Mouse (Mus musculus): Measurements from ENCODE around the gene Plcd4. TPM values are rescaled to one million over a fixed set of nuclear protein-coding genes. Genes with fewer than 3 reads are reported as not detected.

The Plcd4 gene
- polyA plus RNA-seq, 1 experiment: not detected

GRCm38 (mm10) chr1:74524746-74525145 lies 17.9 kb upstream of the Plcd4 start:
- Histone ChIP-seq H3K9me3 (ENCODE audit: control insufficient read depth, low read length) (no peaks in the 10 kb centered on the region), H3K36me3 (ENCODE audit: control insufficient read depth) (peaks cover 99% of the 10 kb centered on the region)

GRCm38 (mm10) chr1:74528589-74528988 lies 14.1 kb upstream of the Plcd4 start:
- no peak overlapping the region for H3K4me3 ChIP-seq (replicated peaks)
- no peak for TF ChIP-seq GATA1 (IDR thresholded peaks at IDR 0.05; ENCODE audit: low read length)
- no peak for TF ChIP-seq TAL1 (IDR thresholded peaks at IDR 0.05; ENCODE audit: low read length)
- H3K9me3 ChIP-seq (ENCODE audit: control insufficient read depth, low read length): no peaks in the 10 kb centered on the region
- H3K27me3 ChIP-seq (ENCODE audit: control insufficient read depth): no peaks in the 10 kb centered on the region
- H3K4me1 ChIP-seq (ENCODE audit: control insufficient read depth): no peaks in the 10 kb centered on the region
- H3K36me3 ChIP-seq (ENCODE audit: control insufficient read depth): peaks cover 95% of the 10 kb centered on the region

More at GRCm38 (mm10) chr1:74524746-74525145, 17.9 kb upstream of the Plcd4 start:
- Histone ChIP-seq H3K4me1 (ENCODE audit: control insufficient read depth) (no peaks in the 10 kb centered on the region), H3K27me3 (ENCODE audit: control insufficient read depth) (no peaks in the 10 kb centered on the region), H3K4me3 (replicated peaks) (no peak overlapping the region)
- TF ChIP-seq TAL1 (IDR thresholded peaks at IDR 0.05; ENCODE audit: low read length) (no peak), GATA1 (IDR thresholded peaks at IDR 0.05; ENCODE audit: low read length) (no peak)

- no peak for TF ChIP-seq GATA1 (IDR thresholded peaks at IDR 0.05; ENCODE audit: low read length)
- no peak for TF ChIP-seq TAL1 (IDR thresholded peaks at IDR 0.05; ENCODE audit: low read length)
Observed at GRCm38 (mm10) chr1:74538650-74539049, 4.0 kb upstream of the Plcd4 start.

GRCm38 (mm10) chr1:74544184-74544583 lies 1.5 kb downstream of the Plcd4 start, which contains the start of gene Usp37:
Gene Usp37, minus strand, starts transcription at chr1:74544284.
- TF ChIP-seq GATA1 (IDR thresholded peaks at IDR 0.05; ENCODE audit: low read length): no peak
- no peak for TF ChIP-seq TAL1 (IDR thresholded peaks at IDR 0.05; ENCODE audit: low read length)
- Histone ChIP-seq H3K4me3 (replicated peaks) (no peak within 1 kb of the TSS), H3K9me3 (ENCODE audit: control insufficient read depth, low read length) (no peaks in the 10 kb centered on the region), H3K27me3 (ENCODE audit: control insufficient read depth) (peaks cover 22% of the 10 kb centered on the region), H3K36me3 (ENCODE audit: control insufficient read depth) (no peaks in the 10 kb centered on the region), H3K4me1 (ENCODE audit: control insufficient read depth) (no peaks in the 10 kb centered on the region)

More at GRCm38 (mm10) chr1:74538650-74539049, 4.0 kb upstream of the Plcd4 start:
- H3K36me3 ChIP-seq (ENCODE audit: control insufficient read depth): no peaks in the 10 kb centered on the region
- H3K4me3 ChIP-seq (replicated peaks): no peak overlapping the region
- H3K27me3 ChIP-seq (ENCODE audit: control insufficient read depth): peaks cover 13% of the 10 kb centered on the region
- no peaks in the 10 kb centered on the region for H3K4me1 ChIP-seq (ENCODE audit: control insufficient read depth)
- no peaks in the 10 kb centered on the region for H3K9me3 ChIP-seq (ENCODE audit: control insufficient read depth, low read length)

GRCm38 (mm10) chr1:74559061-74559460 lies 16.4 kb downstream of the Plcd4 start:
- Histone ChIP-seq H3K27me3 (ENCODE audit: control insufficient read depth) (no peaks in the 10 kb centered on the region; the same call in 1 of the 2 replicates), H3K4me3 (replicated peaks) (no peak overlapping the region), H3K4me1 (ENCODE audit: control insufficient read depth) (no peaks in the 10 kb centered on the region), H3K36me3 (ENCODE audit: control insufficient read depth) (no peaks in the 10 kb centered on the region), H3K9me3 (ENCODE audit: control insufficient read depth, low read length) (no peaks in the 10 kb centered on the region)
- TF ChIP-seq GATA1 (IDR thresholded peaks at IDR 0.05; ENCODE audit: low read length): no peak
- no peak for TF ChIP-seq TAL1 (IDR thresholded peaks at IDR 0.05; ENCODE audit: low read length)

GRCm38 (mm10) chr1:74565834-74566233 lies 23.1 kb downstream of the Plcd4 start:
- TF ChIP-seq GATA1 (IDR thresholded peaks at IDR 0.05; ENCODE audit: low read length) (no peak), TAL1 (IDR thresholded peaks at IDR 0.05; ENCODE audit: low read length) (no peak)
- no peaks in the 10 kb centered on the region for H3K4me1 ChIP-seq (ENCODE audit: control insufficient read depth)
- H3K36me3 ChIP-seq (ENCODE audit: control insufficient read depth): peaks cover 61% of the 10 kb centered on the region
- H3K9me3 ChIP-seq (ENCODE audit: control insufficient read depth, low read length): no peaks in the 10 kb centered on the region
- no peaks in the 10 kb centered on the region for H3K27me3 ChIP-seq (ENCODE audit: control insufficient read depth)
- no peak overlapping the region for H3K4me3 ChIP-seq (replicated peaks)

GRCm38 (mm10) chr1:74569739-74570719 lies 27.3 kb downstream of the Plcd4 start:
- no peaks in the 10 kb centered on the region for H3K4me1 ChIP-seq (ENCODE audit: control insufficient read depth)
- H3K27me3 ChIP-seq (ENCODE audit: control insufficient read depth): no peaks in the 10 kb centered on the region
- TF ChIP-seq TAL1 (IDR thresholded peaks at IDR 0.05; ENCODE audit: low read length) (no peak), GATA1 (IDR thresholded peaks at IDR 0.05; ENCODE audit: low read length) (no peak)
- peaks cover 96% of the 10 kb centered on the region for H3K36me3 ChIP-seq (ENCODE audit: control insufficient read depth)
- H3K9me3 ChIP-seq (ENCODE audit: control insufficient read depth, low read length): no peaks in the 10 kb centered on the region
- H3K4me3 ChIP-seq (replicated peaks): no peak overlapping the region

- Histone ChIP-seq H3K4me1 (ENCODE audit: control insufficient read depth) (peaks cover 33% of the 10 kb centered on the region), H3K36me3 (ENCODE audit: control insufficient read depth) (peaks cover 64% of the 10 kb centered on the region), H3K27me3 (ENCODE audit: control insufficient read depth) (no peaks in the 10 kb centered on the region), H3K9me3 (ENCODE audit: control insufficient read depth, low read length) (no peaks in the 10 kb centered on the region), H3K4me3 (replicated peaks) (no peak overlapping the region)
- TF ChIP-seq TAL1 (IDR thresholded peaks at IDR 0.05; ENCODE audit: low read length) (no peak), GATA1 (IDR thresholded peaks at IDR 0.05; ENCODE audit: low read length) (no peak)
Observed at GRCm38 (mm10) chr1:74582621-74583020, 39.9 kb downstream of the Plcd4 start.

GRCm38 (mm10) chr1:74584616-74585398 lies 42.1 kb downstream of the Plcd4 start:
- no peak; the same call in 2 of the 3 replicates for TF ChIP-seq TAL1 (IDR thresholded peaks at IDR 0.05; ENCODE audit: low read length)
- TF ChIP-seq GATA1 (IDR thresholded peaks at IDR 0.05; ENCODE audit: low read length): no peak
- H3K4me3 ChIP-seq (replicated peaks): no peak overlapping the region
- peaks cover 47% of the 10 kb centered on the region for H3K36me3 ChIP-seq (ENCODE audit: control insufficient read depth)
- H3K27me3 ChIP-seq (ENCODE audit: control insufficient read depth): no peaks in the 10 kb centered on the region
- no peaks in the 10 kb centered on the region for H3K9me3 ChIP-seq (ENCODE audit: control insufficient read depth, low read length)
- H3K4me1 ChIP-seq (ENCODE audit: control insufficient read depth): peaks cover 48% of the 10 kb centered on the region
